Mouse (Mus musculus): ENCODE results near the gene Thbs2.

The Thbs2 gene

GRCm38 (mm10) chr17:14693994-14694374 lies at the start of gene Thbs2:
Gene Thbs2 (minus strand): TSS chr17:14694235.
- DNase-seq (ENCODE audit: low read depth, low spot score) = peak; percentile 4

GRCm38 (mm10) chr17:14735493-14736004 lies 41.5 kb upstream of the Thbs2 start:
- DNase-seq (ENCODE audit: low read depth, low spot score) = no peak

DNA sequence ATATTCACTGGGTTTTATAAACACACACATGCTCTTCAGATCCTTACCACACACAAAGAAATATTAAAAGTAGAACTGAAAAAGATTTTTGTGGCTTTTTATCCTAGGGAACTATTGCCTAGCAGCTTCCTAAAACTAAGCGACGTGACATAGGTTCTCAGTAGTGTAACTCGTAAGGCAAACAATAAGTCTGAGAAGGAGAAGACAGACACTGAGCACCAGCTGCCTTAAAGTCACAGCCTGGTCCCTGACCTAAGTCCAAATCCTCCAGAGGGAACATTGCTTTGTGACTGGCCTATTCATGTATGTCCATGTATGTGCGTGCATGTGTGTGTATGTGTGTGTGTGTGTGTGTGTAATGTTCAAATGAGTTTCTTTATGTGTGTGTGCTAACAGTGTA lies 40.3 kb upstream of the Thbs2 start:
- DNase-seq (ENCODE audit: low read depth, low spot score) = no peak

GRCm38 (mm10) chr17:14733941-14734340 lies 39.9 kb upstream of the Thbs2 start:
- no peak for DNase-seq (ENCODE audit: low read depth, low spot score)

GRCm38 (mm10) chr17:14733027-14733426 lies 39.0 kb upstream of the Thbs2 start:
- DNase-seq (ENCODE audit: low read depth, low spot score) = no peak

- DNase-seq (ENCODE audit: low read depth, low spot score) = no peak
Measured at GRCm38 (mm10) chr17:14730629-14731028, 36.6 kb upstream of the Thbs2 start.

DNA sequence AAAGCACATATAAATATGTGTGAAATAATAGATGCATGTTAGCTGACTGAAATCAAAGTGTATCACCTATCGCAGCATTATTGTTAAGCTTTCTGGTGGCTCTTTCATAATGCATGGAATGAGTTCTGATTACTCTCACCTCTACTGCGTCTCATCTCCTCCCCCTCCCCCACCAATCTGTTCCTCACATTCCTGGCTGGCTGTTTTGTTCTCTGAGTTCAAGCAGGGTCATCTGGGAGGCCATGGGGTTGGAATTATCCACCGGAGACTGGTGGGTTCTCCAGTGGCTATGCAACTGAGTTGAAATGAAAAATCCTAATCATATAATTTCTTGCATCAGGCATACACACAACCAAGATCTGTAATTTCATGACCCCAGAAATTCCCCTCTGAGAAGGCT lies 33.4 kb upstream of the Thbs2 start:
- no peak for DNase-seq (ENCODE audit: low read depth, low spot score)

DNA sequence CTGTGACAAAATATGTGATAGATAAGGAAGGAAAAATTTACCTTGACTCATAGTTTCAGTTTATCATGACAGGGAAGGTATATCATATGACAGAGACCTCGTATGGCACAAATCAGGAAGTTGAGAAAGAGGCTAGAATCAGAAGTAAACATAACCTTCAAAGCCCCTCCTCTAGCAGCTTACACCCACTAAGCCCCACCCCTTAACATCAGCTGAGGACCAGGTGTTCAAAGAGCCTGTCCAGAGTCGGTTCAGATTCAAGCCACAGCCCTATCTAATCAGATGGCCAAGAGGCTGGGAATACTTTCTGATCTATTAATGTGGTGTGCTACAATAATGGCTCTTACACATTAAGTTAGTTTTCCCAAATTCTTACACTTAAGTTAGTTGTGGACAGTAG lies 30.8 kb upstream of the Thbs2 start:
- DNase-seq (ENCODE audit: low read depth, low spot score) = no peak

DNA sequence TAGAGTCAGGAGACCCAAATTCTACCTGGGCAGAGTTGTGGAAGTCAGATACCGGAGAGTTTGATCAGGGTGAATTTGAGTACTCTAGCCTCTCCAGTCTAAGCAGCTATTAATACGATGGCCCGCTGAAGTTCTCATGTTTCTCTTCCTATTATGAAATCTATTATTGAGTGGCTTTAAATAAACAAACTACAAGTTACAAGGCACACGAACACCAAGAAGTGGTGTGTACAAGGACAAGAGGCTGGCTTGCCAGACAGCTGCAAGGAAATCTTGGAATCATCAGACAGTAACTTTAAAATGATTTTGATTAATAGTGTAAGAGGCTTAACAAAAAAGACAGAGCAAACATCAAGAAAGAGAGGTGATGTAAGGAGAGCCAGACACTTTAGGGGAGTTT lies 27.3 kb upstream of the Thbs2 start:
- DNase-seq (ENCODE audit: low read depth, low spot score) = no peak

- DNase-seq (ENCODE audit: low read depth, low spot score) = no peak
Measured at GRCm38 (mm10) chr17:14720912-14721311, 26.9 kb upstream of the Thbs2 start.

GRCm38 (mm10) chr17:14720227-14720626 lies 26.2 kb upstream of the Thbs2 start:
- DNase-seq (ENCODE audit: low read depth, low spot score) = no peak

DNA sequence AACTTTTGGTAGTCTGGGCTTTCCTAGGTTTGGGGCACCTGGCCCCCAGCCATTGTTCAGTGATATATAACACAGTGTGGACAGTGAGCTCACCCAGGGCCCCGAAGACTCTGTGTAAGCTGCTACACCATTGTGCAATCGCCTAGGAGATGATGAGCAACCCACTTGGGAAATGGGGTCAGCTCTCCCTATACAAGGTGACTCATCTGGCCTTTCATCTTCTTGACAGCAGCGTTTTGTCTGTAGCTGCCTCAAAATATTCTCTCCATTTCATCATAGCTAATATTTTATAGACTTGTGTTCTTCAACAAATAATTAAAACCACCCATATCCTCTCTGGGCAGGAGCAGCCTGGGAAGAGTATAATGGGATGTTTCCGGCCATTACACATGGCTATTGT lies 24.8 kb upstream of the Thbs2 start:
- DNase-seq (ENCODE audit: low read depth, low spot score) = no peak

DNA sequence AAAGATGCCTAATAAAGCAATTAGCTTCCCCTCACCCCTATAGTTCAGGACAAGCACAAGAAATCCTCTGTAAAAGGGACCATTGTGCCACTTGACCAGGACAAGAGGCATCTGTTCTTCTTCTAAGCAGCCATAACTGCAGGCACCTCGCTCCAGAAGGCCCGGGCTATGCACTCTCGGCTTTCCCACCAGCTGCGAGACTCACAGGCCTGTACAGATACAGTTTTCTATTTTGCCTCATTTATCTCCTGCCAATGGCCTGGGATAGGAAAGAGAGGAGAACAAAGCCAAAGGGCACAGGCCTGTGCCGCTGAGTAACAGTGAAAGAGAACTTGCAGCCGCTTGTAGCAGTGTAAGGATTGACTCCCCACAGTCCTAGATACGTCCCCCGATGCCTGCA lies 20.7 kb upstream of the Thbs2 start:
- no peak for DNase-seq (ENCODE audit: low read depth, low spot score)

GRCm38 (mm10) chr17:14714374-14714773 lies 20.3 kb upstream of the Thbs2 start:
- DNase-seq (ENCODE audit: low read depth, low spot score) = no peak

- no peak for DNase-seq (ENCODE audit: low read depth, low spot score)
Measured at GRCm38 (mm10) chr17:14711784-14712183, 17.7 kb upstream of the Thbs2 start.

DNA sequence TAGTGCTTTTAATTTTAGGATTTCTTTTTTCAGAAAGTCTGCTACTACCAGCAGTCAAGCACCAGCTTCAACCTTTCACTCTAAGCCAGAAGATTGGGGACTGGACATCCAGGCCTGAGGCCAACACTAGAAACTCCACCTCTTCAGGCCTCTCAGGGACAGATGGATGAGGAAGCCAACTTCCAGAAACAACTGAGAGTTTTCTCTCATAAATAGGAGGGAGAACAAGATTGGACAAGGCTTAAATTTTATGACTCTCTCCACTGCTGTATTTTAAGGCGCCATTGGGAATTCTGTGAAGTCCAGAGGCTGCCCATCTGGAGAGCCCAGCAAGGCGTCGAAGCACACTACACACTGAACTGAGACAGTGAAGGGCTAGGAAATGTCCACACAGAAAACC lies 17.0 kb upstream of the Thbs2 start:
- no peak for DNase-seq (ENCODE audit: low read depth, low spot score)

DNA sequence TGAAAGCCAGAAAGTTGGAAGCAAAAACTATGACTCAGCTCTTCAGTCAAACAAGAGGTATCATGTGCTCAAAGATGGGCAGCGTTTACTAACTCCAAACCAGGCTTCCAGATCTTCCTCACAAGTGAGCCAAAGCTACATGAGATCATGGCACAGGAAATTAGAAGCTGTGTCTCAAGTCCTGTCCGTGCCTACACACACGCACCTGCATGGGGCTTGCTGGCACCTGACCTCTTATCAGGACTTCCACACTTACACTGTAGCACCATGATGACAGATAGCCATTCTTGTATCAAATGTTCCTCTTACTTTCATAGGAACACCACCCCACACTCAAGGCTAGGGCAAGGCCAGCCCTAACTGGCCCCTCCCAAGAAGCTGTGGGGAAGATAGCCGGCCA lies 12.0 kb upstream of the Thbs2 start:
- no peak for DNase-seq (ENCODE audit: low read depth, low spot score)

GRCm38 (mm10) chr17:14705466-14705865 lies 11.4 kb upstream of the Thbs2 start:
- DNase-seq (ENCODE audit: low read depth, low spot score) = no peak

GRCm38 (mm10) chr17:14703771-14704170 lies 9.7 kb upstream of the Thbs2 start:
- no peak for DNase-seq (ENCODE audit: low read depth, low spot score)

DNA sequence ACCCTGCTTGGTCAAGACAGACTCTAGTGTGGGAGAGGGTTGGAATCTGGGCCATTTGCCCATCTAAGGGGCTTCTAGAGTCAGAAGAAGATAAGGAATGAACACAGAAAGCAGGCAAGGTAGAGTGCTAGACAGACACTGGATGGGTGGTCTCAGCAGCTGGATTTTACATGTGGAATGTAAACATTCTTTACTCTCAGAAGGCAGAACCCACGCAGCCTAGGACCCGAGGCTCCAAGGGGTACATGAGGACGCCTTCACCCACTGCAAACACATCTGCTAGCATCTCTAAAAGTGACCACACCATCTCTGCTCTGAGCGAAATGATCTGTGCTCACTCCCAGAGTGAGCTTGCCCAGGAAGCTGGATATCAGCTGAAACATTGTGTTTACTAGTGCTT lies 9.2 kb upstream of the Thbs2 start:
- no peak for DNase-seq (ENCODE audit: low read depth, low spot score)

DNA sequence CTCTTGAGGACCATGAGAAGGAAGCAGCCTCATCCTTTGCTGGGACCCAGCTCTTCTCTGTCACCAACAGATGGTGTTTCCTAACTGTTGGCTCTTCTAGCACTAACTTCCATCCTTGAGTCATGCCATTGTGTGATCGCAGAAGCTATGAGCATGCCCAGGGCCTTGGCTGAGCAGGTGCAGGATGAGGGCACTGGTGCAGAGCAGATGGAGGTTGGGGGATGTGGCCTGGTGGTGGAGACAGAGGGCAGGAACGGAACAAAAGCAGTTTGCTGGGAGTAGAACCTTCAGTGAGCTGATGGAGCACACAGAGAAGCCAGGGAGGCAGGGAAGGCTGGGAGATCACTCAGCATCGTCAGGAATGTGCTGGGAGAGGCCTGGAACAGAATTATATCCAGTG lies 8.7 kb upstream of the Thbs2 start:
- no peak for DNase-seq (ENCODE audit: low read depth, low spot score)

- no peak for DNase-seq (ENCODE audit: low read depth, low spot score)
Measured at GRCm38 (mm10) chr17:14701891-14702290, 7.9 kb upstream of the Thbs2 start.

- no peak for DNase-seq (ENCODE audit: low read depth, low spot score)
Measured at GRCm38 (mm10) chr17:14700204-14700603, 6.2 kb upstream of the Thbs2 start.

DNA sequence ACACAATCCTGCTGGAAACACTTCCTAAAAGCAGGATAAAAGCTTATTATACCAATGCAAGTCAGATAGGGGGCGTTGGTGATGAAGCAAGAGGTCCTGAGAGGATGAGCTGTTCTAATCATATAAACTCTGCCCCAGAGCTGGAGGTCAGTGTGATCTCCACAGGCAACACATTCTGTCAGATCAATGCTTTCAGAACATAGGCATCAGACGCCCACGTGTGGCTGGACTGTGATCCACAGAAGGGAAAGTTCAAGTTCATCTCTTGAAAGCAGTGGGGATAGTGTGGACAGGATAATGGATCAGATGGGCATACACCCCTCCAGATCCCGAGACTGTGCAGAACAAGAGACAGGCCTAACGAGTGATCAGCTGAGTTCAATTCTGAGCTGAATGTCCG lies 4.2 kb upstream of the Thbs2 start:
- no peak for DNase-seq (ENCODE audit: low read depth, low spot score)

GRCm38 (mm10) chr17:14697096-14697495 lies 3.1 kb upstream of the Thbs2 start:
- no peak for DNase-seq (ENCODE audit: low read depth, low spot score)
